Mouse (Mus musculus) frontal cortex, adult (tissue): ENCODE data around the gene Heatr6.

Experiments
- ATAC-seq: cut with Nextera tagmentation; 2 replicates; pipeline ENCODE4 v1.9.2; 2017; ENCODE audit warnings: mild to moderate bottlenecking, moderate library complexity, mixed read lengths; ENCODE audit not compliant: low TSS enrichment

Gene Heatr6

DNA sequence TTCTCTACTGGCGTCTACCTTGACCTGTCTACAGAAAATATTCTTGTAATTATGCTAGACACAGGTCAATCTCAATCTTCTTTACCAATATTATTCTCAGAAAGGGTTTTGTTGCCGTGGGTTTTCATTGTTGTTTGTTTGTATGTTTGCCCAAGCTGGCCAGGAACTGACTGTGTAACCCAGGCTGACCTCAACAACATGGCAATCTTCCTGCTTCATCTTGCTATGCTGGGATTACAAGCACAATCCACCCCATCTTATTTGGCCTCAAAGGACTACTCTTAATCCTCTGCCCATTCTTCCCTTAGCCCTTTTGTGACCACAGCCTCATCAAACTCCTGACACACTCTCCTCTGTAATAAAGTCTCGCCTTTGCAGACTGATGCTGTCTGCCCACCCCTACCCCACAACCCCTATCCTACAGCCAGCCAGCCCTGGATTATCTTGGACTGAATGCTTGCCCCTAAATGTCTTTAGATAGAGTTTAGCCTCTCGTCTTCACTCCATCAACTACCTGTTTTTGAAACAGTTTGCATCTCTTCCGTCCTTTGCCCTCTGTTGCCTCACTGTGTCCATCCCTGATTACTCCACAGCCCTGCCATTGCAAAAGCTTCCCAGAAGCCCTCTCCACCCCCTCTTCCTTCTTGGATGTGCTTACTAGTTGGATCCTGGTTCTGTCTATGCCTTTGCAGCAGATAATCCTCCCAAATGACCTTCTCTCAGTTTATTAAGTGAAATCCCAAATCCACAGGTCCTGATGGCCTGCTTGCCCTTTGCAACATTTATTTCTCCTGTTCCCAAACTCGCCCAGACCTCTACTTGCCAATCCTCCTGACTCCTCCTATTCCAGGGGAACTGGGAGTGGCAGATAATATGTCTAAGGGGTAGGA is 5.9 kb upstream of the Heatr6 start:
- no peak for ATAC-seq

DNA sequence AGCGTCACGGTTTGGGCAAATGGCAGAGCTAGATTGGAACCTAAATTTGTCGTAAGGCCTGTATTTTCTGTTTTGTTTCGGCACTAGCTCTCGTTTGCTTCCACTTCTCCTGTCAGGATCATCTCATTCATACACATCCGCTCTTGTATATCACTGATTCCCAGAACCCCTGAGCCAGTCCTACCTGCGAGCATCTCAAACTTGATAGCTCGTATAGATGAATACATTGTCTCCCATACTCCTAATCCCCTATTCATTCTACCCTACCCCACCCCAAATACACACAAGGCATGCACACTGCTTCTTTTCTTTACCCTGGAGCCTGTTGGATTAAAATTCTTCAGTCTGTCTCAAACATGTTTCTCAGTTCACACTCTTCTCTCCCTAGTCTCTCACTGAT is 731 bp downstream of the Heatr6 start:
- peak; percentile 13; the same call in 1 of the 2 replicates for ATAC-seq

DNA sequence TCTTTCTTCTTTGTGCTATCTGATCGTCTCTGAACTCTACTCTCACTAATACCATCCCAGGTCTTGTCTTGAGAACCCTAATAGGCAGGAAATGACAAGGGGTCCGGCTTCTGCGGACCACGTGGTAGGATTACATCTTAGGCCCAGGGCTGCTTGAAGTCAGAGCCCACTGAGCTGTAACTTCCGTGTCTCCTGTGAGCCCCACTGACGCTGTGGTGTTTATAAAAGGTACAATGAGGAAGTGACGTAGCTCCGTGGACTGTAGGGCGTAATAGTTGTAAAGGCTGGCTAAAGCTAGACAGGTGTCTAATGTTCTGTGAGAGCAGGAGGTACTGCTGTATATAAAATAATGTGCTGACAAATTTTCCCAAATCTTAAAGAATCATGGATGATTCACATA is 13.8 kb downstream of the Heatr6 start:
- ATAC-seq = no peak

DNA sequence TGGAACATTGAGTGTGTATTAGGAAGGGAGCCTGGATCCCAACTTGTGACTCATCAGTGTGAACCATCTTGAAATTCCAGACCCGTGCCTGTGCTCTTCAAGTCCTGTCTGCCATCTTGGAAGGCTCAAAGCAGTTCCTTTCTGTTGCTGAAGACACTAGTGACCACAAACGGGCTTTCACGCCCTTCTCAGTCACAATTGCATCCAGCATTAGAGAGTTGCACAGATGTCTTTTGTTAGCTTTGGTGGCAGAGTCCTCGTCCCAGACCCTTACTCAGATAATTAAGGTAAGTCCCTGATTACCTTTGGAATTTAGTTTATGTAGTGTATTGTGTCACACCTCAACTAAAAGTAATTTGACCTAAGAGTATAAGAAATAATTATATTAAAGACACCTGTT is 15.5 kb downstream of the Heatr6 start:
- ATAC-seq = no peak

DNA sequence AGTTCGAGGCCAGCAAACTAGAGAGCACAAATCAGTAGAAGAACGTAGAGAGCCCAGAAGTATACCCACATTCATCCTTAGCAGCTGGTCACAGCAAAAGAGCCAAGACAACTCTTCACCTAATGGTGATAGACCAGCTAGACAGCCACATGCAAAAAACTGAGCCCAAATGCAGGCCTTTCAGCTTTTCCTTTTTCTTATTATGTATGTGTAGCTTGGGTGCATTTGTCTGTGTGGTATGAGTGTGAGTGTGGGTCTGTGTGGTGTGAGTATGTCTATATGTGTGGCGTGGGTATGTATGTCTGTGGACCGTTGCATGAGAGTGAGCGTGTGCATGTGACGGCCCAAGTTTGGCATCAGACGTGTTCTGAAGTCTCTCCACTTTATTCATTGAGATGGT is 17.5 kb downstream of the Heatr6 start:
- no peak for ATAC-seq

DNA sequence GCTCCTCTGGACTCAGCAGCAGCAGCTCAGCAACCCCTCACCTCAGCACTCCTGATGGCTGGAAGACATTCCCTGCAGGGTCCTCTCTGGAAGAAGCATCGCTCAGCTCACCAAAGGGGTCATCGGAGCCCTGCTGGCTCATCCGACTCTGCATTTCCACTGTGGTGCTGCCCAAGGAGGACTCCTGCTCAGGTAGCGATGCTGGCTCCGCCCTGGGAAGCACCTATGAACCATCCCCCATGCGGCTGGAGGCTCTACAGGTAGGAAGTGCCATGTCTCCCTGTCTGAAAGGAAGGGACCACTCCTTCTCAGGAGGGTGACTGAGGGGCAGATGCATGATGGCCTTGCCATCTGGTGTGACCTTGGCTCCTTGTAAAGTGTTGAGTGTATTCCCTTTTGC is 18.8 kb downstream of the Heatr6 start:
- no peak for ATAC-seq

DNA sequence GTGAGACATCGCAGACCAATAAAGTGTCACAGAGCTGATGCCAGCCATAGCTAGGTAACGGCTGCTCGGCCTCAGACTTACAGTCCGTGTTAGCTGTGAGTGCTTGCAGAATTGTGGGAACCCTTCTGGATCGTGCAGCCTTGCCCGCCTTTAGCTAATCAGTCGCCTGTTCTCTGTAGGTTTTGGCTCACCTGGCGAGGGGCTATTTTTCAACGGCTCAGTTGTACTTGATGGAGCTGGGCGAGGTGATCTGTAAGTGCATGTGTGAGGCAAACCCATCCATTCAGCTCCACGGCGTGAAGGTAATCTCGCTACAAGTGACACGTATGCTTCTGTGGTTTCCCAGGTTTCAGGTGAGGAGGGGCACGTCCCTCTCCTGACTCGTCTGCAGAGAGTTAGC is 20.2 kb downstream of the Heatr6 start:
- no peak for ATAC-seq

DNA sequence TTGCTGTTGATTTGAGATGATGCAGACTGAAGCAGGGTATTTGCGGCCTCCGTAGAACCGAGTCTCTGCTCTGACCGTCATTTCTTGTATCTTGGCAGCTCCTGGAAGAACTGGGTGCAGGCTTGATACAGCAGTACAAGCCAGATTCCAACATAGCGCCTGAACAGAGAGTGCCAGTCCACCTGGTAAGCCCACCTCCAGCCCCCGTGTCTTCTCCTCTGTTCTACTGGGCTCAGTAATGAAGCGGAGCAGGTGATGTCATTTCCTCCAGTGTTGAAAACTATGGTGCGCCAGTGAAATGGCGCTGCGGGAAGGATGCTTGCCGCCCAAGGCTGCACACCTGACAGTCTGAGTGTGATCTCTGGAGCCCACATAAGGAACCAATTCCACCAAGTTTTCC is 20.8 kb downstream of the Heatr6 start:
- ATAC-seq = no peak

DNA sequence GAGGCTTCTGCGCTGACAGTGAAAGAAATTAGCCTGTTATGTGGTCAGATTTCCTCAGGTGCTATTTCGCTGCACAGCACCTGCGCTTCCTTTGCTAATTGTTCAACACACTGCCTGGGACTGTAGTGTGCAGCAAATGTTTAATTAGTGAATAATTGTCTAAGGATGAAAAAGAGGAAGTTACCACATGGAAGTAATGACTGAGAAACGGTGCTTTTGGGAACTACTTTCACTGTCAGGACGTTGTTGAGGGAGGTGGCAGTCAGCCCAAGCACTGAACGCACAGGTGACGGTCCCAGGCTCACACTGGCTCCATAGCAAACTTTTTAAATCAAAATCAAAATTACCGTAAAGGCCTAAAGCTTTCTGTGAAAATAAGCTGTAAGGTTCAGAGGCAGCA is 23.3 kb downstream of the Heatr6 start:
- no peak for ATAC-seq

DNA sequence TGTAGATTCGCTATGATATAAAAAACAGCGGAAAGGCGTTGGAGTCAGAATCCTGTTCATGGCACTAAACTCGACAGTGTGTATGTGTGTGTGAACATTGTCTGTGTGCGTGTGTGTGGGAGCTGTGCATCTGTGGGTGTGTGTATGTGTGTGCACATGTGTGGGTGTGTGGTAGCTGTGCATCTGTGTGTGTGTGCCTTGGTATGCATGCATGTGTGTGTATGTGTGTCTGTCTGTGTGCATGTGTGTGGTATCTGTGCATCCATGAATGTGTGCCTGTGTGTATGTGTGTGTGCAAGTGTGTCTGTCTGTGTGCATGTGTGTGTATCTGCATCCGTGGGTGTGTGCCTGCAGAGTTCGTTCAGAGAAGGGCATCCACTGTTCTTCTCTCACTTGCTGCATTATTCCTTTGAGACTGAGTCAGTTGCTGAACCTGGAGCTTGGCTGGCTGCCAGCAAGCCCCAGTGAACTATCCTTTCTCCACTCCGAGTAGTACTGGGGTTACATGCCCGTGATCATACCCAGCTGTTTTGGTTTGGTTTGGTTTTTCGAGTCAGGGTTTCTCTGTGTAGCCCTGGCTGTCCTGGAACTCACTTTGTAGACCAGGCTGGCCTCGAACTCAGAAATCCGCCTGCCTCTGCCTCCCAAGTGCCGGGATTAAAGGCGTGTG is 30.6 kb downstream of the Heatr6 start:
- peak; percentile 50; the same call in 1 of the 2 replicates for ATAC-seq

DNA sequence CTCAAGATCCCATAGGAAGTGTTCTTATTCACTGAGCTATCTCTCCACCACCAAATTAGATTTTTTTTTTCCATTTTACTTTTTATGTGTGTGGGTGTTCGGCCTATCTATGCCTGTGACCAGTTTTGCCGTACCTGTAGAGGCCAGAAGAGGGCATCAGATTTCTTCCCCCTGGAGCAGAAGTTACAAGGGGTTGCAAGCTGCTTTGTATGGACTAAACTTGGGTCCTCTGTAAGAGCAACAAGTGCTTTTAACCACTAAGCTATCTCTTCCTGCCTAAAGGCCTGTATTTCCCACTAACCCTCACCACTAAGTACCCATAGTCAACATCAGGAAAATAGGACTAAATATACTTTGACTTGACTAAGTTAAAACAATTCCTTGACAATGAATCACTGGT is 31.2 kb downstream of the Heatr6 start:
- ATAC-seq = no peak

DNA sequence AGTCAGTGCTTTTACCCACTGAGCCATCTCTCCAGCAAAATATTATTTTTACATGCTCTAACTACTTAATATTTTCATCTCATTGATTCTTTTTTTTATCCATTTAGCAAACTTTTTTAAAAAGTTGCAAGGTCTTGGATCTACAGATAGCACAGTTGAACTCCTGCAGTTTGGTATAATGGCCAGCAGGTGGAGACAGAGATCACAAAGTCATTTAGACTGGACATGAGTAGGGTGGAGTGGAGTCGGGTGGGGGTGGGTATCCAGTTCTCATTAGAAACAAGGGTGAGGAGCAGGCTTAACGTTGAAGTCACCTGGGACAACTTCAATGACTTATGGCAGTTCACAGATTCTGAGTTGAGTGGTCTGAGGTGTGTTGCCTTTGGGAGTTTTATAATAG is 31.9 kb downstream of the Heatr6 start:
- peak; percentile 68; the same call in 1 of the 2 replicates for ATAC-seq

DNA sequence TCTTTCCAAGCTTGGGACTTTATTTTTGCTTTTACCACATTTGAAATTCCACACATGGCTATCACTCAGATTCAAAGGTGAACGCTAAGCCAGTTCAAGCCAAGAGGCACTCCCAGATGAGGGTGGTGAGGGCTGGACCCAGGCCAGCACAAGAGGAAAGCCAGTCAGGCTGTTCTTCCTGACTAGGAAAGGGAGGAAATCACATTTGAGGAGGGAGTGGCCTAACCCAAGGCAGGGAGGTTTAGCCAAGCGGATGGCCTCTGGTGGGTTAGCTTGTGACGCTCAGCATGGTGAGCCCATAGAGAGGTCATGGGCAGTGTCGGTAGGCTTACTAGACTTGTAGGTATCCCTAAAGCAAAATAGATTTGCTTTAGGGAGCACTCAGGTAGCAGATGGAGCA is 33.3 kb downstream of the Heatr6 start:
- no peak for ATAC-seq

DNA sequence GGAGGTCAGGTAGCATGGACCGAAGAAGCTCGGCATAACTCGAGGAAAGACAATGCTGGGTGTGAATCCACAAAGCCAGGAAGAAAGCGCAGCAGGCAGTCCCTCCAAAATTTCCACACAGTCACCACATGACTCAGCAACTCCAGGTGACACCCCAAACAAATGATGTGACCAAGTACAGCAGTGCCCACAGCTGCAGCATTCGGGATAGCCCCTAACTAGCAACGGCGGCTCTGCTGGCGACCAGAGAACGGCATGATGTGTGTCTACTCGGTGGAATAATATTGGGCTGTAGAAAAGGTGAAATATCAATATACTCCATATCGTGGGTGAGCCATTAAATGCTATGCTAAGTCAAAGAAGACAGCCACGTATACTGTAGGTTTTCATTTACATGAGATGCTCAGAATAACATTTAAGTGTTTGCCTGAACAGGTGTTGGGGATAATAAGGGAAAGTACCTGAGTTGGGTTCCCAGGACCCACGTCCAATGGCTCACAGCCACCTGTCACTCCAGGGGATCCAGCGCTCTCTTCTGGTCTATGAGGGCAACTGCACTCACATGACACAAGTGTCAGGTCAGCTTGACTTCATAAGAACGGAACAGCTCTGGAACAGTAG is 34.0 kb downstream of the Heatr6 start:
- ATAC-seq = no peak

DNA sequence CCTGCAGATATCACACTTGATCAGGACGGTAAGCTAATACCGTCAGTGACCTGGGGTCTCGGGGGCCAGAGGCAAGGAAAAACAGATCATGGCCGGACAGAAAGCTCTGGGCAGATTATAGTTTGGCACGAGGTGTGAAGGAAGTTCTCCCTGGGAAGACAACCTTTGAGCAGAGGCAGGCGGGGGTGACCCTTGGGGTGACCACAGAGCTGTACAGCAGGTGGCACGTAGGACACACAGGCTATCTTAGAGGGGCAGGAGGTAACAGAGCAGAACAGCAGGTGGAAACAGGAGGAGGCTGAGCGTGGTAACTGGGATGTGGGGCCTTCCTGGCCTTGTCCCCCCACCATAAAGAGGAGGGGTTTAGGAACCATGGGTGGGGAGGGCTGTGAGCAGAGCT is 34.8 kb downstream of the Heatr6 start:
- no peak for ATAC-seq

DNA sequence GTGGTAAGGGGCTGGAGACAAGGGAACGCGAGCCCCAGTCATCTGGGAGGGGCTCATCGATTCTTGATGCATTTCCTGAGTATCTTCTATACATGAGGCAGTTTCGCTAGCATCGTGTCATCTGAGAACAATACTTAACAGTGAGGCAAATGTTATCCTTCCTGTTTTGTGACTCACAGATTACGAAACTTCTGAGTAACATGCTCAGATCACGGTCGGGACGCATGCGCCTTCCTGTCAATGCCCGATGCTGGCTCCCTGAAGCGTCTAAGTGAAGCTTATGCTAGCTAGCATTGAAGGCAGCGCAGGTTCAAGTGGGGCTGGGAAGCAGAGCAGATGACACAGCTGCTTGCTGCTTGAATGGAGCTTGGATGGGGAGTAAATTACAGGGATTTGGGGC is 35.8 kb downstream of the Heatr6 start:
- ATAC-seq = no peak

DNA sequence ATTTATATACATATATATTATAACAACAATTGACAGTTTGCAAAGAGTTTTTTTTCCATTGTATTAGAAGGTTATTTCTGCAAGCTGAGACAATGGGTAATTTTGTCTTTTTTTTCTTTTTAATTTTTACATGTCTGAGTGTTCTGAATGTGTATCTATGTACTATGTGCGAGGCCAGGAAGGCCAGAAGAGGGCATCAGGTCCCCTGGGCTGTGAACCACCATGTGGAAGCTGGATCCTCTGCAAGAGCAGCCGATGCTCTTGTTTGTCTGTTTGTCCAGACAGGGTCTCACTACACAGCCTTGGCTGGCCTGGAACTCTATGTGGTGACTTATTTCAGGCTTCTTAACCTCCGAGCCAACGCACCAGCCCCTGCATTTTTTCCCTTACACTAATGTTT is 37.6 kb downstream of the Heatr6 start:
- no peak for ATAC-seq

DNA sequence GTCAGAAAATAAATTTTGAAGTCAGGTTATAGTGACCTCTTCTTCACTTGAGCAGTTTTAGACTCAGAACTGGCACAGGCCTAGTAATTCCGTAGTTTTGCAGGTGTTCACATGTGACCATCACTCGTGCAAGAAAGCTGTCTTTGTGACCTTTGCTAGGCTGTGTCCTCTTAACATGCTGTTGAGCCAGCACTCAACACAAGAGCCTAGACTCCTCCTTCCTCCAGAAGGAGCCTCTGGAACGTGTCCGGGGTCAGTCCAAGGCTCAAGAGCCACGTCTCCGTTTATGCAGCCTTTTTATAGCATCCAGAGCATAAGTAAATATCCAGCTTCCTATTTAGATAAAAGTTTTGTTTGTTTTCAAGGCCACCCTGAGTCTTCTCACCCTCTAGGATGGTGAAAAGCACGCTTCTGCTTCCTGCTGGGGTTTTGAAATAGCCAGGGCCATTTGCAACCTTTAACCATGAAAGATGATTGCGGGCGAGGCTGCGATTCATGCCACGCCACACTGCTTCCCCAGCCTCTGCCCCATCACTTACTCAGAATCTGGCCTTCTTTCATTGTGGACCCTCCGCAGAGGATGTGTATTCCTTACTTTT is 38.9 kb downstream of the Heatr6 start:
- no peak for ATAC-seq

DNA sequence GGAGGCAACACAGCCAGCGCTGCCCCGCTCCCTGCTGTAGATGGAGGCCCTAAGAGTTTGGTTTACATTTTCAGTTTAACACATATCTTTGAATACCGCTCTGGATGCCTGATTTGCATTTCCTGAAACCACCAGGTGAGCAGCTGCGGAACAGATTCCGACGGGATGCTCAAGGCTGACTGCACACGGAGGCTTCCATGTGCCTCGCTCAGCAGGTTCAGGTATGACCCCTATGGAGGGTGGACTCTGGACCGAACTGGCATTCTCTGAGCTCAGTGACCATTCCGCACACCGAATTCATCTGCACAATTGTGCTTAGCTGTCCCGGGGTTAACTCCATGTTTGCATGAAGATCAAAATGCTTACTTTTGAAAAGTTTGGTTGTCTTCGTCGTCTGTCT is 39.8 kb downstream of the Heatr6 start:
- ATAC-seq = no peak

DNA sequence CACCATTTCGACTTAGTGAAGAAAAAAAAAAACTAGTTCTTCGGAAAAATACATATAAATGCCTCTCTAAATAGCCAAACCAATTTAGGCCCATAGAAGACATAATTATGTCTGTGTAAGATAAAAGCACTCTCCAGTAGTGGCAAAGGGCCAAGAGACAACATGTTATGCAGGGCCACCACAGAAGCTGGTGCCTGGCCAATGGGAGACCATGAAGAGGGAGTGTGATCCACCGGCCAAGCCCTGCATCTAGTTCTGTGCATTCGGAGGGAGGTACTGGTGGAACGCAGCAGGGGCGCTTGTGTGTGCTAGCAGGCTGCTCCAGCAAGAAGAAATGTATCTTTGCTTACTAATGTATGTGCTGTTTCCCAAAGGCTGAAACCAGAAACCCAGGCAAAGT is 42.6 kb downstream of the Heatr6 start:
- no peak; the same call in 1 of the 2 replicates for ATAC-seq

DNA sequence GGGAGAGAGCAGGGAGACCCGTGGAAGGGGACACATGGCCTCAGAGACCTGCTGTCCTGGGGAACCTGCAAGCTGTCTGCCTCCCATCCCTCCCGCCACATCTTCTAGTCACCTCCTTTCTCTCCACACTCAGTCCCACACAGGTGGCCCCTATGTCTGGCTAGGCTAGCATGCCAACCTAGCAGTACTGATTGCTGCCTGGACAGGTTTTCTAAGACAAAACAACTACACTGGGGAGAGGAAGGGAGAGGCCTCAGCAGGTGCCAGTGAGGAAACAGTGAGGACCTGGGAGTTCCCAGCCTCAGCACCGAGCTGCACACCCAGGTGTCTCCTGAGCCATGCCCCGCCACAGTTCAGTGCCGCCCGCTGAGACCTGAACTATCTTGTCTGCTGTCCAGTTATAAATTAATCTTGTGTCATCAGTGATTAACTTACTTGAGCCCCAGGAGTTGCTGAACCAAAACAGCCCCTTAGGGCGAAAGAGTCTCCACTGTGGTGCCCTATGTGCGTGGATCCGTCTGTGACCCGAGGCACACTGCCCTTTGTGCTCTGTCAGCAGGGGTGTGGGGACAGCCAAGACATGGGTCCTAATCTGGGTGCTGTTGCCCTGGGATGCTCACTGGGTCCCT is 43.6 kb downstream of the Heatr6 start:
- ATAC-seq = no peak

DNA sequence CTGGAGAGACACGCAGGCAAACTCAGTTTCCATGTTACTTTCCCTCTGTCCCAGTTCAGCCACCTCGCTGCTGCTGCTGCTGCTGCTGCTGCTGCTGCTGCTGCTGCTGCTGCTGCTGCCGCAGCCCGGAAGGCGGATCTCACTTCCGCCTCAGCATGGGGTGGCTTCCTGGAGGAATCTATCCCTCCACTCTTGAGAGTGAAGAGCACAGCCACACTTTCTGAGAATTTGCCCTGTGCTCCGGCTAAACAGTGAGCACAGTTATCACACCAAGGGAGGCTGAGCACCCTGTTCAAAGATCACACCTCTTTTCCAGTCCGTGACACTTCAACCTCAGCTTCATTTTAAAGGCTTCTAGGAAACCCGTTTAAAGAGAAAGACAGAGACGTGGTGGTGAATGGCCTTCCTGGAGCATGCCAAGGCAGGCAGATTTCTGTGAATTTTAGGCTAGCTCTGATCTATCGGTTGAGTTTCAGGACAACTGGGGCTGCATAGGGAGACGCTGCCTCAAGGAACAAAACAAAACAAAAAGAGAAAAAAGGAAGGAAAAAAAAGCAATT is 46.5 kb downstream of the Heatr6 start:
- no peak for ATAC-seq
